Mouse (Mus musculus): Measurements from ENCODE around the gene Cfap77. TPM values are rescaled to one million over a fixed set of nuclear protein-coding genes. Genes with fewer than 3 reads are reported as not detected.
A peak's percentile ranks its signal among the peaks of the same experiment; 100 is the strongest.

Gene Cfap77
- polyA plus RNA-seq, 1 experiment: not detected

GRCm38 (mm10) chr2:29052943-29053454 is 1.9 kb downstream of the Cfap77 start:
- Histone ChIP-seq H3K27ac (ENCODE audit: insufficient read depth, low read depth, low read length) (0 out of 2 replicates have a peak overlapping the region, but pooled peaks have one; percentile 32), H3K4me3 (ENCODE audit: insufficient read depth, low read length) (no peak overlapping the region), H3K4me1 (ENCODE audit: control insufficient read depth, insufficient read depth, low read length) (peaks cover 16% of the 10 kb centered on the region)
- TF ChIP-seq CTCF (IDR thresholded peaks at IDR 0.05; ENCODE audit: low read depth, low read length): peak; percentile 100
- no peak for TF ChIP-seq POLR2A (IDR thresholded peaks at IDR 0.05; ENCODE audit: borderline replicate concordance, low read depth, low read length)

- H3K27ac ChIP-seq (ENCODE audit: insufficient read depth, low read depth, low read length): no peak overlapping the region
- no peak overlapping the region for H3K4me3 ChIP-seq (ENCODE audit: insufficient read depth, low read length)
- TF ChIP-seq CTCF (IDR thresholded peaks at IDR 0.05; ENCODE audit: low read depth, low read length) (no peak), POLR2A (IDR thresholded peaks at IDR 0.05; ENCODE audit: borderline replicate concordance, low read depth, low read length) (no peak)
- peaks cover 16% of the 10 kb centered on the region for H3K4me1 ChIP-seq (ENCODE audit: control insufficient read depth, insufficient read depth, low read length)
Measured at GRCm38 (mm10) chr2:29051932-29052331, 2.9 kb downstream of the Cfap77 start.

- H3K27ac ChIP-seq (ENCODE audit: insufficient read depth, low read depth, low read length): no peak overlapping the region
- TF ChIP-seq POLR2A (IDR thresholded peaks at IDR 0.05; ENCODE audit: borderline replicate concordance, low read depth, low read length) (no peak), CTCF (IDR thresholded peaks at IDR 0.05; ENCODE audit: low read depth, low read length) (no peak)
- H3K4me1 ChIP-seq (ENCODE audit: control insufficient read depth, insufficient read depth, low read length): no peaks in the 10 kb centered on the region
- H3K4me3 ChIP-seq (ENCODE audit: insufficient read depth, low read length): no peak overlapping the region
Measured at GRCm38 (mm10) chr2:29046151-29046550, 8.7 kb downstream of the Cfap77 start.

GRCm38 (mm10) chr2:29042124-29042523 is 12.7 kb downstream of the Cfap77 start:
- H3K4me1 ChIP-seq (ENCODE audit: control insufficient read depth, insufficient read depth, low read length): no peaks in the 10 kb centered on the region
- TF ChIP-seq POLR2A (IDR thresholded peaks at IDR 0.05; ENCODE audit: borderline replicate concordance, low read depth, low read length): no peak
- TF ChIP-seq CTCF (IDR thresholded peaks at IDR 0.05; ENCODE audit: low read depth, low read length): no peak
- H3K4me3 ChIP-seq (ENCODE audit: insufficient read depth, low read length): no peak overlapping the region
- no peak overlapping the region for H3K27ac ChIP-seq (ENCODE audit: insufficient read depth, low read depth, low read length)

GRCm38 (mm10) chr2:29041477-29041768 is 13.4 kb downstream of the Cfap77 start:
- H3K27ac ChIP-seq (ENCODE audit: insufficient read depth, low read depth, low read length): no peak overlapping the region
- no peak overlapping the region for H3K4me3 ChIP-seq (ENCODE audit: insufficient read depth, low read length)
- no peaks in the 10 kb centered on the region for H3K4me1 ChIP-seq (ENCODE audit: control insufficient read depth, insufficient read depth, low read length)
- TF ChIP-seq POLR2A (IDR thresholded peaks at IDR 0.05; ENCODE audit: borderline replicate concordance, low read depth, low read length): no peak
- TF ChIP-seq CTCF (IDR thresholded peaks at IDR 0.05; ENCODE audit: low read depth, low read length): no peak

GRCm38 (mm10) chr2:29040594-29041476 is 14.0 kb downstream of the Cfap77 start:
- no peaks in the 10 kb centered on the region for H3K4me1 ChIP-seq (ENCODE audit: control insufficient read depth, insufficient read depth, low read length)
- H3K4me3 ChIP-seq (ENCODE audit: insufficient read depth, low read length): no peak overlapping the region
- H3K27ac ChIP-seq (ENCODE audit: insufficient read depth, low read depth, low read length): no peak overlapping the region
- no peak for TF ChIP-seq POLR2A (IDR thresholded peaks at IDR 0.05; ENCODE audit: borderline replicate concordance, low read depth, low read length)
- no peak for TF ChIP-seq CTCF (IDR thresholded peaks at IDR 0.05; ENCODE audit: low read depth, low read length)

GRCm38 (mm10) chr2:29039741-29040140 is 15.1 kb downstream of the Cfap77 start:
- Histone ChIP-seq H3K4me3 (ENCODE audit: insufficient read depth, low read length) (no peak overlapping the region), H3K27ac (ENCODE audit: insufficient read depth, low read depth, low read length) (no peak overlapping the region), H3K4me1 (ENCODE audit: control insufficient read depth, insufficient read depth, low read length) (no peaks in the 10 kb centered on the region)
- TF ChIP-seq POLR2A (IDR thresholded peaks at IDR 0.05; ENCODE audit: borderline replicate concordance, low read depth, low read length) (no peak), CTCF (IDR thresholded peaks at IDR 0.05; ENCODE audit: low read depth, low read length) (no peak)

- H3K27ac ChIP-seq (ENCODE audit: insufficient read depth, low read depth, low read length): no peak overlapping the region
- TF ChIP-seq CTCF (IDR thresholded peaks at IDR 0.05; ENCODE audit: low read depth, low read length) (no peak), POLR2A (IDR thresholded peaks at IDR 0.05; ENCODE audit: borderline replicate concordance, low read depth, low read length) (no peak)
- no peaks in the 10 kb centered on the region for H3K4me1 ChIP-seq (ENCODE audit: control insufficient read depth, insufficient read depth, low read length)
- H3K4me3 ChIP-seq (ENCODE audit: insufficient read depth, low read length): no peak overlapping the region
Measured at GRCm38 (mm10) chr2:29035698-29036097, 19.2 kb downstream of the Cfap77 start.

GRCm38 (mm10) chr2:29034542-29035475 is 20.1 kb downstream of the Cfap77 start:
- Histone ChIP-seq H3K4me3 (ENCODE audit: insufficient read depth, low read length) (no peak overlapping the region), H3K4me1 (ENCODE audit: control insufficient read depth, insufficient read depth, low read length) (no peaks in the 10 kb centered on the region), H3K27ac (ENCODE audit: insufficient read depth, low read depth, low read length) (no peak overlapping the region)
- TF ChIP-seq CTCF (IDR thresholded peaks at IDR 0.05; ENCODE audit: low read depth, low read length) (no peak), POLR2A (IDR thresholded peaks at IDR 0.05; ENCODE audit: borderline replicate concordance, low read depth, low read length) (no peak)
